Mouse (Mus musculus): ENCODE measurements around the gene Pfn3.
"Not testable (repeated sequence)": the region's sequence is repeated elsewhere in the genome, so short reads cannot be mapped to it uniquely, and the experiment has no call there.

Gene Pfn3

DNA sequence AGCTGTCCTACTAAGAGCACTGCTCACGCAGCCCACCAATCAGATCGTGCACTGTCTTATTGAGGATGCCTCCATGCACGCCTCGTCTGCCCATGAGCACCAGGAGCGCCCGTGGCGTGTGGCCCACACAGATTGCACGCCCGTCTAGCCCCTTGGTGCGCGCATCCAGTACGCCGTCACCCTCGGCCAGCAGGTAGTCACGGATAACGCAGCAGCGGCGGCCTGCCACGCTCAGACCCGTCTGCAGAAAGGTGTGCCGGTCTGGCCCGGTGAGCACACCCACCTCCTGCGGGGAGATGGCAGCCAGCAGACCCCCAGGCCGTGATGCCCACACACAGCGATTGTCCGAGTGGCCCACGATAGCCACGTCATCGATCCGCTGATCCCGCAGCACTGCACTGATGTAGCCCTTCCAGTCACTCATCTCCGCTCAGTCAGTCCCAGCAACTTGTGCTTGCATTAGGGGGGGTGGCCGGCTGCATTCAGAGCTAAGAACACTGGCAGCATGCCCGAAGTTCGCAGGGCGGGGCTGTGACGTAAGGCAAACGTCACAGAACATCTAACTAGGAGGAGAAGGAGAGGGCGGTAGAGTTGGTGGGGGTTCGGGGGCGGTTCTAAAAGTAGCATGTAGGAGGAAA, at the start of gene Pfn3:
Gene Pfn3, minus strand, starts transcription at position 490 of the 638 bp plus-strand sequence.
- in situ Hi-C loops (cut with MboI, MseI), result no loop called here

DNA sequence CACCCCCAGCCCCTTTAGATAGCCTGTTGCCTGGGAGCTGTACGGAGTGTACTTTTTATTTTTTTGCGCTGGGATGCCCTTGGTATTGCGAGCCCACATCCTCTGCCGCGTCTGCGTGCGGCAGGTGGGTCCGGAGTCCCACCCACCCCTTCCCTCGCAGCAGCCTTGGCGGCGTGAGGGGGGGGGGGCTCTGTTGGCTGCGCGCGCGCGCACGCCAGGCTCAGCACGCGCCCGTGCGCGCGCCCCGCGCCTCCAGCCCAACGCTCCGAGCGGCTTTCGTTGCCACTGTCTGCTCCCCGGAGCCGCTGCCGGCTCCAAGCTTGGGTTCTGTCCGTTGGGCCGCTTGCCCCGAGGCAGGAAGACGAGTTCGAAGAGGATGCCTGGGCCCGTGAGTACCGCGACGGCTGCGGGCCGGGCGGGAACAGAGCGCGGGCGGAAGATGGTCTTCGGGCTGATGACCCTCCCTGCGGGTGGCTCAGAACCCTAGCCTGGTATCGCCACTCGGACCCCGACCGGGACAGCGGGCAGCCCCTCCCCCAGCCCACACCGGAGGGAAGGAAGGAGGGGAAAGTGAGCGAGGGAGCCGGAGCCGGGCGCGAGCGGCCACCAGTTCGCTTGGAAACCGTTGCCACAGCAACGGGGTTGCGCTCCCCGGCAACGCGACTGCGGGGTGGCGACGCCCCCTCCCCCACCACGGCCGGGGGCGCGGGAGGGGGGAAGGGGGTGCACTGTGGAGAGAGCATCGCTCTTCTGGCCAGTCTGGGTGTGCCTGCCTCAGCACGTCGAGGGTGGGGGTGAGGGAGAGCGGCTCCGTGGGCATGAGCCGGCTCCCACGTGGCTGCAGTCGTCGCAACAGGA, 49.2 kb upstream of the Pfn3 start, which contains the start of gene Prr7:
Gene Prr7, plus strand, starts transcription at position 241 of the 858 bp plus-strand sequence.
- in situ Hi-C loops (cut with MboI, MseI), result no loop called here

DNA sequence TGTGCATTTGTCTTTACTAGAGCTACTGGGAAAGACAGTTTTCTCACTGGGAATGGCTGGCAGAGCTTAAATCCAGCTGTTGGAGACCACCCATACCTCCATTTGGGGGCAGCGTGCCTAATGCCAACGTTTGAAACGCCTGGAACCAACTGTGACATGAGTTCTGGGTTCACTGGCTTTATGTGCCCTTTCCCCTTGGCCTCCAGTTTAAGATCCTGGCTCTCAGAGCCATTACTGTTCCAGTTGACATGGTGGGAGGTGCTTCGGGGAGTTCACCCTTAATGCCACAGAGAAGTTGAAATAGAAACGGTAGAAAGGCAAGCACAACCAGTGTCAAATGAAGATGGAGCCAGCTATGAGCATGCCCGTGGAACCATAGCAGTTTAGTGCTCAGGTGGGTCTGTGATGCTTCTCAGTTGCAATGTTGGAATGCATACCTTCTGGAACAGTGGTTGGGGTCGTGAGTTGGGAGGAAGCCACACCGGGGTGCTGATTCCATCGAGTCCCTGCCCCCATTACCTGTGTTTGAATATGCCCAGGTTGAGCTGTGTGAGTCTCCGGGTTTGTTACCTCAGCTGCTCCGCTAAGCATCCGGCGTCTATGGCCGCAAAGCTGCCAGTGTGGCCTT, 48.5 kb upstream of the Pfn3 start:
- in situ Hi-C loops (cut with MboI, MseI), result no loop called here

DNA sequence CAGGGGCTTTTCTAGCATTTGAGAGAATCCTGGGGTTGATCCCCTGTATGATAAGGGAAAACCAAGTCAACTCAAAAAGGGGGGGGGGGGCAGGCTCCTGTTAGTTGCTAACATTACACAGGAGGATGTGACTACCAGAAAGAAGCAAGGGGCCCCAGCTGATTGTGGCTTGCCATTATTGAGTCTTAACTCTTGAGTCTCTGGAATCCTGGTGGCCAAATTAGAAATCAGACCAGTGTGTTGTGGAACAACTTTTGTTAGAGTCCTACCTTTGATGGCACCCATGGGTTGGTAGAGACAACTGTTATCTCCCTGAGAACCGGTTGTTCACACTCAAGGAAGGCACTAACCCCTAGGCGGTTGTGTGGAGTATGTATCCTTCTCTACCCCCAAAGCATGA, 47.9 kb upstream of the Pfn3 start:
- in situ Hi-C loops (cut with MboI, MseI), result no loop called here

DNA sequence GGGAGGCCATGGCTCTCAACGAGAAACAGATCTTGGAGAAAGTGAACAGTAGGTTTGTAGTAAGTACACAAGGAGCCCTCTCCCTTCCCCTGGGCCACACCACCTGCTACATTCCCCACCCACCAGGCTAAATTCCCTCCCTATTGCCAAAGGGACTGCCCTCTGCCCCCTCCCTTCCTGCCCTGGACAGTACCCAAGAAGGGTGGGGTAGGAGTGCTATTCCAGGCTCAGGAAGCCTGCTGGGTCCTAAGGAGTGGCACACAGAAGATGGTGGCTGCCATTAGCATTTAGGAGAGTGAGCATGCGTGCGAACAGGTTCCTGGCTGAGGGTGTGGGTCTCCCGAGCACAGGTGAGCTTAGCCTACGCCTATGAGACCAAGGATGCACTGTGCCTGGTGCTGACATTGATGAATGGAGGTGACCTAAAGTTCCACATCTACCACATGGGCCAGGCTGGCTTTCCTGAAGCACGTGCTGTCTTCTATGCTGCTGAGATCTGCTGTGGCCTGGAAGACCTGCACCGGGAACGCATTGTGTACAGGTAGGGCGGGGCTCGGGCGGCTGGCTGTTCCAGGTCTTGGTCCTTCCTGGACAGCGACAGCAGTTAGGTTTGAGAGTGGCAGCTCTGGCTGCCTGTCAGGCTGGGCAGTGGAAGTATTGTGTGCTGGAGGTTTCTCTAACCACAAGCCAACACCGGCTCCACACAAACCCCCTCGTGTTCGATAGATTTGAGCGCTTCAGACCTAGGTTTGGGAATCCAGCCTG, 36.9 kb upstream of the Pfn3 start:
- in situ Hi-C loops (cut with MboI, MseI), result no loop called here

DNA sequence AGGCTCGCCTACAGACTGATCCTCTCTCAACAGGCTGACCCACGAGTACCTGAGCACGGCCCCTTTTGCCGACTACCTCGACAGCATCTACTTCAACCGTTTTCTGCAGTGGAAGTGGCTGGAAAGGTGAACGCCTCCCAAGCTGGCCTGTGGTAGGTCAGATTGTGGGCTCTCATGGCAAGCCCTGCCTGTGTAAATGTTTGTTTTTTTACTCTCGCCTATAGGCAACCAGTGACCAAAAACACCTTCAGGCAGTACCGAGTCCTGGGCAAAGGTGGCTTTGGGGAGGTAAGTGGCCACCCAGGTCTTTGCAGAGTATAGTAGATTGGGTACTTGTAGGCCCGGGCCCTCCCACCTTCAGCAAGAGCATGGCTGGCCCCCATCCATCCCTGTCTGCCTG, 36.3 kb upstream of the Pfn3 start:
- in situ Hi-C loops (cut with MboI, MseI), result no loop called here

DNA sequence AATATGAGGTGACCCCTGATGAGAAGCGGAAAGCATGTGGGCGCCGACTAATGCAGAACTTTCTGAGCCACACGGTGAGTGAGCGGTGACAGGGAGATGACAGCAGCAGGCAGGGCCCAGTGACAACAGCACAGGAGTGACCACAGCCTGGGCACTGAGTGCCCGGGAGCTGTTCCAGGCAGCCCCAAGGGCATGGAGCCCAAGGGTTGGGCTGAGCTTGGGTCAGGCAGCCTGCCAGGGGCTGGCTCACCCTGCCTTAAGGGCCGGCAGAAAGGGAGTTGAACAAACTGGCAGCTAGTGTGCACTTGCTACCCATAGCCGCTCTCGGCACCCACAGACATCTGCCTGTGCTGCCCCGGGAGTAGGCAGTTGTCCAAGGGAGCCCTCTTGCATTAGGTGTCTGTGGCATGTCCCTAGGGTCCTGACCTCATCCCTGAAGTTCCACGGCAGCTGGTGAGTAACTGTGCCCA, 35.5 kb upstream of the Pfn3 start:
- in situ Hi-C loops (cut with MboI, MseI), result no loop called here

DNA sequence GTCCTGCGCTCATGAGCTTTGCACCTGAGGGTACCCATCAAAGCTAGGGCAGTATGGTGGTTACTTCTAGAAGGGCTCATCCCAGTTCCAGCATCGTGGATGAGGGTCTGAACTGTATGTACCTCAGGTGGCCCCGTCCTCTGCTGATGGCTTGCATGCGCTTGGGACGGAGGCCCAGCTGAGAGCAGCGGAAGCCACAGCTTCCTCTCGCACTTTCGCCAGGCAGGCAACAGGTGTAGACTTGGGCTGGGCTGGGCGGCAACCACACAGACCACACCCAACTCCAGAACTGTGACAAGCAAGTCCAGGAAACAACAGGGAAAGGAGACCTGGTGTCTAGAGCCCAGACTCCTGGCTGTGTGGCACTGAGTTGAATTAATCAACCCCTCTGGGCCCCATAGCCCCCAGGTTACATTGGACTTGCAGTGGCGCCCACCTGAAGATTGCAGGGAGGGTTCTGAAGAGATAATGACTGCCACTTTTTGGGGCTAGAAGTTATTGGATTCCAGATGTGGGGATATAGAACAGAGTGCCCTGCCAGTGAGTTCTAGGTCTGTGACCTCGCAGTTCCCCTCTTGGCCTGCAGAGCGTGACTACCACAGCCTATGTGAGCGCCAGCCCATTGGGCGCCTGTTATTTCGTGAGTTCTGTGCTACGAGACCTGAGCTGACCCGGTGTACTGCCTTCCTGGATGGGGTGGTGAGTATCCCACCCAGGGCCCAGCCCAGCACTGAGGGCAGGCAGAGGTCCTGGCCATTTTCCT, 34.8 kb upstream of the Pfn3 start:
- in situ Hi-C loops (cut with MboI, MseI), result no loop called here

DNA sequence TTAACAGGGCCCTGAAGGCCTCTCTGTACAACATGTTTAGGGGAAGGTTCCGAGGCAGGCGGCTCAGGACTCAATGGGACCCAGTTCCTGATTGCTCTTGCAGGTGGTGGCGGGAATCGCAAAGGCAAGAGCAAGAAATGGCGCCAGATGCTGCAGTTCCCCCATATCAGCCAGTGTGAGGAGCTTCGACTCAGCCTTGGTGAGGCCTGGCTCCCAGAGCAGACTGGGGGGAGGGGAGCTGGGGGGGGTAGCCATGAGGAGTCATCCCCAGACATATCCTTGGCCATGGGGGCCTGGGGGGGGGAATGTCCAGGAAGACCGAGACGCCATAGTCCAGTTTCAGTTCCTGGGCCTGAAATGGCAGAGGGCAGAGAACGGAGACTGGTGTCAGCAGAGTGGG, 34.2 kb upstream of the Pfn3 start:
- in situ Hi-C loops (cut with MboI, MseI), result no loop called here

DNA sequence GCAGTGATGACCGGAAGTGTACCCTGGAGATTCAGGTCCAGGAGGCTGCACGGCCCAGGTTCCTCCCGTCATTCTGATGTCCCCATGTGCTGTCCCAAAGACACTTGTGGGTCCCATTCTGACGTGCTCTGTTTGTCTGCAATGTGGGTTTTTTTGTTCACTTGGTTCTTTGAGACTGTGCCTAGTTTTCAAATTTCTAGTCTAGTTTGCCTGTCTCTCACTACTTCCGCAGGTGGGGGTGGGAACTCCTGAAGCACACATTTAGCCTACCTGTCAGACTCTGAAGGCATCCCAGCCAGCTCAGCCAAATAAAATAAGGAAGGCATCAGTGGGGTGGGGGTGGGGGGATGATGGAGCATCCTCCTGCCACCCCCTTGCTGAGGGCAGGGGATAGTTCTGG, 33.1 kb upstream of the Pfn3 start:
- in situ Hi-C loops (cut with MboI, MseI), result no loop called here

DNA sequence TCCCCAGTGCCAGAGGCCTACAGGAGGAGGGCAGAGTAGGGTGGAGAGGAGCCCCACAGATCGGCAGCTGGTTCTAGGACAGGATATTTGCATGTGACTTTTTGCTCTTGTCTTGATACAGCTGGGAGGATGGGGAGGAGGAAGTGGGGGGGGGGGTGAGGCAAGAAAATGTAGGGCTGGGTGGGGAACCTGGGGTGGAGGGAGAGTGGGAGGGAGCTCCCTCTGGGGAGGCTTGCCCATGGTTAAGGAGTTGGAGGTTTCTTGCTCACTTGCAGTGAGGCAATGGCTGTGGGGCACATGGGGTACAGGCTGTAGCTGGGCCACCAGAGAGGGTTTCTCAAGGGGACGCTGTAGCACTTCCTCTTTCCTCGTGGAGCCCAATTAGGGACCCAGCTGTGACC, 32.5 kb upstream of the Pfn3 start:
- in situ Hi-C loops (cut with MboI, MseI), result no loop called here

DNA sequence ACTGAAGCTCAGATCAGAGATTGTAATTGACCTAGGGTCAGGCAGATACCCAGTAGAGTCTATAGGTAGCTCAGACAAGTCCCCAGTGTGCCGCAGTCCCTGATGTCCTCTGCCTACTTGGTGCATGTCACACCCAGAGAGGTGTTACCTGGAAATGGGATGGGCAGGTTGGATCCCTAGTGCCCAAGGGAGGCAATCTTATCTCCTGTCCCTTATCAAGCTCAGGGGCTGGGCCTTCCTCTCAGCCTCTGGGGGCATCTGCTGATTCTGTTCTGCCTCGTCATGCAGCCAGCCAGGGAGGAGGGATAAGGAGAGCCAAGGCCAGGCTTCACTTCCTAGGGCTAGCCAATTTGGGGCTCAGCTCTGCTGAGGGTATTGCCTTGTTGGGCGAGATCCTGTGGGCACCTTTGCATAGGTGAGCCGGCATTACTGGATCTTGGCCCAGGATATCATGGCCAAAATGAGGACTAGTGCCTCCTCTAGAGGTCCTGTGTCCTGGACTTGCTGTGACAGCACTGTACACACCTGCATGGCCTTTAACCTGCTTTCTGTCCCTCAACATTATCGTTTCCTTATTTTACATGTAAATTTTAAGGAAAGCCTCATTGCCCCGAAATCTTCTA, 31.6 kb upstream of the Pfn3 start:
- in situ Hi-C loops (cut with MboI, MseI), result no loop called here

DNA sequence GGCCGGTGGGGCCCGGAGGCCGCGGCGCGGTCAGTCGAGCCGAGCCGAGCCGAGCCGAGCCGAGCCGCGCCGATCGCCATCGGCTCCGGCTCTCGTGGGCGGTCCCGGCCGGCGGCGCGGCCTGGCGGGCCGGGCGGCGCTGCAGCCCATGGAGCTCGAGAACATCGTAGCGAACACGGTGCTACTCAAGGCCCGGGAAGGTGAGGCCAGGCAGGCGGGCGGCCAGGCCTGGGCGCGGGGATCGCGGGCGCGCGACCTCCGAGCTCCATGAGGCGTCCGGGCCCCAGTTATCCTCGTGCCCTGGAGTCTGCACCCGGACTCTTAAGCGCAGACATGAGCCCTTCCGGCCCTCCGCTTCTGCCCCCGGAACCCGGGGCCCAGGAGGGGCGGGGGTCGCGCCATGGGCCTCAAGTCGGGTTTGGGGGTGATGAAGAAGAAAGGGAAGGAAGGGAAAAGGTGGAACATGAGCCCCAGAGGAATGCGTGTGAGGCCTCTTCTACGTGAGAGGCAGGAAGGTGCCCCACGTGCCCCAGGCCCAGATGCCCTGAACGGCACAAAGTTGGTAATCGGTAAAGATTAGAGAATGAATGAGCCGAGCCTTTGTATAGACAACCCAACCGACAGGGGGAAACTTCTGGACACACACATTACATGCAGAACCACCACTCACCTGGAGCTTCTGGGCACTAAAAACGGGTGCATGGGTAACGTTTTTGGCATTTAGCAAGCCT, 30.5 kb upstream of the Pfn3 start:
- in situ Hi-C loops (cut with MboI, MseI), result no loop called here

DNA sequence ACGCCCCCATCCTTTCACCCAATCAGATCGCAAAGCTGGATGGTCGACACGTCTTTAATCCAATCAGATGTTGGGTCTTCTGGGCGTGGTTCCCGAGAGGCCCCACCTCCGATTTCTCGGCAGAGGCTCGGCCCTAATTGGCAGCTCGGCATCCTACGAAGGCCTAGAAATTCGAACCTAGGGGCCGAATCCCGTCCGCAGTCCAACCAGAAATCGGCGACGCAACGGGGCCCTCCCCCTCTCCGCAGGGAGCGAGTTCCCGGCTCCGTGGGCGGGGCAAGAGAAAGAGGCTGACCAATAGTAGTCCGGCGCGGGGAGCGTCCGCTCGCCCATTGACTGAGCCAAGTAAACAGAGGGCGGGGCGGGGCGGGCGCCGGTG, 29.9 kb upstream of the Pfn3 start, which contains the start of gene Grk6:
Gene Grk6, plus strand, starts transcription at position 136 of the 379 bp plus-strand sequence.
- in situ Hi-C loops (cut with MboI, MseI), result no loop called here

DNA sequence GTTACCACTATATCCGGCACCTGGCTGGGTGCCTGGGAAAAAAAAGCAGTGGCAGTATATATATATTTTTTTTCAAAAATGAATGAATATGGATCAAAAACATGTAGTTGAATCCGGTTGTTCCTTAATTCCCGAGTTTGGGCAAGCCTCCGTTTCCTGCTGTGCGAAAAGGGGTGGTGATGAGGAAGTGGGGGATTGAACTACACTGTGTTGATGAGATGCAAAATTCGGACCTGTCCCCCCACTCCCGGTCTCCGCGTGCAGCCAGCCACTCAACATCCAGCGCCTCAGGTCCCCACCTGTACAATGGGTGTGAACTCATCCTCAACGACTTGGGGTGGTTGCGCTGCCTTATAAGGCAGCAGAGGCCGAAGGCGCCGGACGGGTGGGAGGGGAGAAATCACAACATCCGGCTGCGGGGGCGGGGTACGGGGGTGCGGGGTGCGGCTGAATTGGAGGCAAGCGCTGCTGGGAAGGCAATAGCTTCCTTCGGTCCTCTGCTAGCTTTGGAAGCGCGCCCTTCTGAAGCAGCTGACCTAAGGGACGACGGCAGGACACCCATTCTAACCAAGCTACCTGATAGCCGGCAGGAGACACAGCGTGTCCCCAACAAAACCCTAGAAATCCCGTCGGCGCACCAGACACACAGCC, 29.4 kb upstream of the Pfn3 start:
- in situ Hi-C loops (cut with MboI, MseI), result no loop called here

DNA sequence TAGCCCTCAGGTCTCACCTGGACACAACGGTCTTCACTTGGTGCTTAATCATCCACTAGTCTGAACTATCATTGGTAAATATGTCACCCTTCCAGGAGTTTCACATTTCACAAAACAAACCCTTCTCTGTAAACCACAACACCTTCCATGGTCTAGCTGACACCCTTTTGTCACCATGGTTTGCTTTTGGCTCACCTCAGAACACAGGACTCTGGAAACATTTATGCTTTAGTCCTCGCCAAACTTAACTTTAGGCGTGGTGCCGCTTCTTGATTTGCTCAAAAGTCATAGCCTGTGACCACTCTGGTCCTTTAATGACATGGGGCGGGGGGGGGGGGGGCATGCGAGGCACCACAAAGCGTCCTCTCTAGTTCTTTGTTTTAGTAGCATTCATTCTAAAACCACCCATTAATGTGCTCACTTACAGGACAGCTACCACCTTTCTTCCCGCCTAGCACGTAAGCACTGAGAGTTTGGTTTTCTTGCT, 28.8 kb upstream of the Pfn3 start:
- in situ Hi-C loops (cut with MboI, MseI), result no loop called here

DNA sequence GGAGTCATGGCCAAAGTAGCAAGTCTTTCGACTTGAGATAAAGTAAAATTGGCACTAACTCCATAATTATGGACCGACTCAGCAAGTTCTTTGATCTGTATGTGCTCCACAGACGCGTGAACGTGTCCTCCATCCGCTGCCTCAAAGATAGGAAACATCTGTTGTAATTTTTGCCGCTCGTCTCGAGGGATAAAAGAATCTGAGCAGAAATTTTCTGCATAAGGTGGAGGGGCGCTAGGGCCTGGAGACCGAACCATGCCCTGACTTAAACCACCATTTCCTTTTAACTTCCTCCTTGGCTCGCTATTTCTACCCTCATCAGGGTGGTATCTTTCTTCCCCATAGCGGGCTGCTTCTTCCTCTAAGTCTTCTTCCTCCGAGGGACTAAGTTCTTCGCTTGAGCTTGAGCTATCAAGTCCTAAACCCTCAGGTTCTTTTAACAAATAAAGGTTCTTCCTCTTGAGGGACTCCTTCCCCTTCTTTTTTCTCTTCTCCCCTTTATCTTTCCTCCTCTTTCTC, 22.1 kb upstream of the Pfn3 start:
- in situ Hi-C loops (cut with MboI, MseI), result not testable (repeated sequence)

DNA sequence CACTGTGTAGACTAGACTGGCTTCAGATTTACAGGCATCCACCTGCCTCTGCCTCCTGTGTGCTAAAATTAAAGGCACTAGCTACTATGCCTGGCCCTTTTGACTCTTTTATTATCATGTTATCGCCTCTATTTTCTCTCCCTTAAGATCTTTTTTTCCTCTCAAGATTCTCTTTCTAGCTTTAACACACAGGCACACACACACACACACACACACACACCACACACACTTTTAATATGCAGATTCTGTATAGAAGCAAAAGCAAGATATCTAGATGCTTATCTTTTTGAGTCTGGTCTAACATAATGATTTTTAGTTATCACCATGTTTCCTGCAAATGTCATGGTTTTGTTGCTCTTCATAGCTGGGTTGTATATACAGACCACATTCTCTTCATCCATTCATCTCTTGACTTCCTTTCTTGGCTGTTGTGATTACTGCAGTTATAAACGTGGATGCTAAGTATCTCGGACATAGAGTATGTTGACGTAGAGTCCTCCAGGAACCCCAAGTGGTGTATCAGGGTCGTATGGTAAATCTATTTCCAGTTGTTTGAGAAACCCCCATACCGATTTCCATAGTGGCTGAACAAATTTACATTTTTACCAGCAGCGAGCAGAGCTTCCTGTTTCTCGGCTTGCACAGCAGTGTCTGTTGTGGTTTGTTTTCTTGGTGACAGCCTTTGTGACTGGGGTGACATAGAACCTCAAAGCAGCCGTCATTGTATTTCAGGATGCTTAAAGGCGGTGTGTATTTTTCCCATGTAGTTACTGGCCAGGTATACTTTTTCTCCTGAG, 17.1 kb upstream of the Pfn3 start:
- in situ Hi-C loops (cut with MboI, MseI), result no loop called here

All from T-helper 1 cell (primary cell).